11 mouse cellular contexts compared by ENCODE assay signal in genomic region chr5:112851389-112851788, GRCm38 (mm10). TPM values are rescaled to one million over a fixed set of nuclear protein-coding genes. Genes with fewer than 3 reads are reported as not detected.
DNase-seq lines count a peak whose midpoint lies in the region; ATAC-seq lines count a peak whose summit lies in the region.
"Had no signal": no experiment of that assay in that cellular context is flagged by ENCODE, and none has a peak within 500 bp of the region (broad histone marks: within the 10 kb centered on the region; RNA-seq: fewer than 3 reads in every experiment).

No protein-coding gene starts in this region.

- intact Hi-C loops in heart, postnatal 14 days (cut with DNase I): no loop called here

- H3K27me3 ChIP-seq in forebrain, embryonic 12.5 days: peaks cover 16% of the 10 kb centered on the region
- H3K27me3 ChIP-seq in intestine, embryonic 15.5 days (replicated peaks): no peaks in the 10 kb centered on the region; the same call in 1 of the 2 replicates
- H3K27me3 ChIP-seq in neural tube, embryonic 15.5 days (replicated peaks): no peaks in the 10 kb centered on the region; the same call in 1 of the 2 replicates
- peaks cover 12% of the 10 kb centered on the region for H3K27me3 ChIP-seq in heart, embryonic 12.5 days (replicated peaks)

- peak overlapping the region; percentile 83 for H3K27ac ChIP-seq in forebrain, embryonic 12.5 days
- H3K27ac ChIP-seq in intestine, embryonic 15.5 days: peak overlapping the region; percentile 48
- H3K27ac ChIP-seq in neural tube, embryonic 15.5 days (replicated peaks): peak overlapping the region; percentile 79
- H3K27ac ChIP-seq in heart, embryonic 12.5 days (ENCODE audit: poor library complexity, severe bottlenecking): no peak overlapping the region

- no peak overlapping the region for H3K4me2 ChIP-seq in forebrain, embryonic 12.5 days
- H3K4me2 ChIP-seq in intestine, embryonic 15.5 days (replicated peaks): no peak overlapping the region
- H3K4me2 ChIP-seq in neural tube, embryonic 15.5 days: no peak overlapping the region
- no peak overlapping the region for H3K4me2 ChIP-seq in heart, embryonic 12.5 days

- peaks cover 70% of the 10 kb centered on the region for H3K4me1 ChIP-seq in forebrain, embryonic 12.5 days
- peaks cover 31% of the 10 kb centered on the region for H3K4me1 ChIP-seq in intestine, embryonic 15.5 days (replicated peaks)
- H3K4me1 ChIP-seq in neural tube, embryonic 15.5 days: peaks cover 81% of the 10 kb centered on the region
- H3K4me1 ChIP-seq in heart, embryonic 12.5 days (replicated peaks): peaks cover 56% of the 10 kb centered on the region

- H3K9me3 ChIP-seq in forebrain, embryonic 12.5 days: no peaks in the 10 kb centered on the region
- H3K9me3 ChIP-seq in intestine, embryonic 15.5 days: no peaks in the 10 kb centered on the region
- no peaks in the 10 kb centered on the region for H3K9me3 ChIP-seq in neural tube, embryonic 15.5 days (replicated peaks)
- H3K9me3 ChIP-seq in heart, embryonic 12.5 days (replicated peaks): no peaks in the 10 kb centered on the region

- H3K9ac ChIP-seq in forebrain, embryonic 12.5 days: no peak overlapping the region
- no peak overlapping the region for H3K9ac ChIP-seq in intestine, embryonic 15.5 days
- no peak overlapping the region for H3K9ac ChIP-seq in neural tube, embryonic 15.5 days (replicated peaks)
- H3K9ac ChIP-seq in heart, embryonic 12.5 days: no peak overlapping the region

- peak; percentile 40 for DNase-seq in right cerebral cortex, adult 18-20 months
- no peak for DNase-seq in right cerebral cortex, postnatal 4 days
- DNase-seq in ovary, adult 18-20 months (ENCODE audit: low spot score): no peak
- DNase-seq in heart, postnatal 14 days: no peak
- DNase-seq: kidney, adult 9 months; lung, postnatal 10 days had no signal

- H3K36me3 ChIP-seq in forebrain, embryonic 12.5 days (replicated peaks): no peaks in the 10 kb centered on the region
- H3K36me3 ChIP-seq in intestine, embryonic 15.5 days: no peaks in the 10 kb centered on the region
- no peaks in the 10 kb centered on the region for H3K36me3 ChIP-seq in neural tube, embryonic 15.5 days
- H3K36me3 ChIP-seq in heart, embryonic 12.5 days: peaks cover 32% of the 10 kb centered on the region

- no peak for ATAC-seq in forebrain, embryonic 12.5 days (ENCODE audit: low FRiP score)
- ATAC-seq in intestine, embryonic 15.5 days: no peak
- ATAC-seq in neural tube, embryonic 15.5 days (ENCODE audit: low FRiP score): peak; percentile 40; the same call in 1 of the 2 replicates
- ATAC-seq in heart, embryonic 12.5 days (ENCODE audit: insufficient number of reproducible peaks, low FRiP score): no peak
- ATAC-seq: activated CD4-positive, CD25-positive, alpha-beta regulatory T cell, adult 4 months had no signal

- WGBS in forebrain, embryonic 12.5 days: 8% methylated on average over 5 of the region's 5 CpGs
- WGBS in intestine, embryonic 15.5 days: 24% methylated on average over 5 of the region's 5 CpGs
- WGBS in neural tube, embryonic 15.5 days: 8% methylated on average over 5 of the region's 5 CpGs
- WGBS in heart, embryonic 12.5 days: 38% methylated on average over 5 of the region's 5 CpGs

- no peak overlapping the region for H3K4me3 ChIP-seq in forebrain, embryonic 12.5 days (replicated peaks)
- H3K4me3 ChIP-seq in intestine, embryonic 15.5 days (replicated peaks): no peak overlapping the region
- no peak overlapping the region for H3K4me3 ChIP-seq in neural tube, embryonic 15.5 days (replicated peaks)
- no peak overlapping the region for H3K4me3 ChIP-seq in heart, embryonic 12.5 days

RNA-seq across cellular contexts. Expression of gene Myo18b, which starts 44.8 kb away (rescaled TPM):
- 0.65 and 0.83 TPM in 2 replicates for polyA plus RNA-seq in forebrain, embryonic 12.5 days (2016; fragmentation: Nextera tagmentation; extraction: Ambion mirVana)
- 0.39 and 0.40 TPM in 2 replicates for polyA plus RNA-seq in intestine, embryonic 15.5 days (2015; fragmentation: Nextera tagmentation; extraction: Ambion mirVana)
- 1.3 and 1.8 TPM in 2 replicates for polyA plus RNA-seq in neural tube, embryonic 15.5 days (2015; fragmentation: Nextera tagmentation; extraction: Ambion mirVana)
- 34.7 and 39.8 TPM in 2 replicates for polyA plus RNA-seq in heart, embryonic 12.5 days (2016; fragmentation: Nextera tagmentation; extraction: Ambion mirVana)
- 100 to 1,000 TPM; 239 to 240 TPM for total RNA-seq in heart, postnatal 14 days (2021)
- polyA plus RNA-seq: activated CD4-positive, CD25-positive, alpha-beta regulatory T cell, adult 4 months had no signal

Comparison
In these comparisons a context has a peak if more than half of its experiments do, and no peak if none do; other contexts are left out.
1. RNA of gene Myo18b, which starts 44.8 kb away (polyA plus RNA-seq): 34.7 to 39.8 TPM in heart, embryonic 12.5 days; 1.3 to 1.8 TPM in neural tube, embryonic 15.5 days, 0.65 to 0.83 TPM in forebrain, embryonic 12.5 days and 0.39 to 0.40 TPM in intestine, embryonic 15.5 days; every median in the first group is over 10 times any median in the second.